Mouse (Mus musculus) hindbrain, embryonic 11.5 days (tissue): Measurements from ENCODE around the gene Rpl9-ps1. TPM values are rescaled to one million over a fixed set of nuclear protein-coding genes. Genes with fewer than 3 reads are reported as not detected.

ENCODE experiments used
- ATAC-seq: fragments of 200-750 bp; cut with Nextera tagmentation; 2 replicates; pipeline ENCODE4 v1.8.0; 2017; ENCODE audit warnings: mild to moderate bottlenecking, moderate TSS enrichment, moderate library complexity; ENCODE audit not compliant: low FRiP score
- DNase-seq: peaks from one replicate; pipeline ENCODE4 v3.0.0-alpha.2; 2015; ENCODE audit warnings: low spot score
- H3K27ac ChIP-seq: fragments of 300-500 bp; sonication (generic); 2 replicates; pipeline ENCODE4 v1.5.1; 2014; ENCODE audit warnings: mild to moderate bottlenecking, low read depth, low read length
- H3K27me3 ChIP-seq: fragments of 300-500 bp; sonication (generic); 2 replicates; pipeline ENCODE4 v1.6.1; 2014; ENCODE audit warnings: mild to moderate bottlenecking, low read length, moderate library complexity, mixed read lengths; ENCODE audit not compliant: control insufficient read depth, insufficient read depth
- H3K36me3 ChIP-seq: fragments of 300-500 bp; sonication (generic); 2 replicates; pipeline ENCODE4 v1.6.1; 2014; ENCODE audit warnings: mild to moderate bottlenecking, low read length, moderate library complexity, mixed read lengths; ENCODE audit not compliant: control insufficient read depth, insufficient read depth
- H3K4me1 ChIP-seq: fragments of 300-500 bp; sonication (generic); replicated peaks from 2 replicates; pipeline ENCODE4 v1.6.1; 2014; ENCODE audit warnings: low read length, mixed read lengths; ENCODE audit not compliant: control insufficient read depth, insufficient read depth
- H3K4me2 ChIP-seq: fragments of 300-500 bp; sonication (generic); replicated peaks from 2 replicates; pipeline ENCODE4 v1.6.1; 2014; ENCODE audit warnings: mild to moderate bottlenecking, low read depth, low read length
- H3K4me3 ChIP-seq: fragments of 300-500 bp; sonication (generic); 2 replicates; pipeline ENCODE4 v1.5.1; 2014; ENCODE audit warnings: low read depth, low read length
- H3K9ac ChIP-seq: fragments of 300-500 bp; sonication (generic); 2 replicates; pipeline ENCODE4 v1.6.1; 2014; ENCODE audit warnings: low read depth, low read length
- H3K9me3 ChIP-seq: fragments of 300-500 bp; sonication (generic); 2 replicates; pipeline ENCODE4 v1.6.1; 2016; ENCODE audit warnings: low read length; ENCODE audit not compliant: control insufficient read depth
- WGBS: fragments of 180-500 bp; shearing (Covaris S2); extraction: QIAGEN DNeasy Blood & Tissue Kit; methylation state at CpG from one replicate; pipeline ENCODE4 v1.1.7; 2014; 5-methylcytosine and 5-hydroxymethylcytosine counted together
- polyA plus RNA-seq: library from polyadenylated mRNA; unstranded; fragments of >200 nt; fragmentation: Nextera tagmentation; extraction: Ambion mirVana; gene quantifications from 2 replicates; pipeline ENCODE4 v1.2.1, GENCODE M21; 2014

Gene Rpl9-ps1
- polyA plus RNA-seq, 1 experiment from 2014 or later = not detected

- WGBS = 77% methylated on average over 2 of the region's 2 CpGs
- DNase-seq = no peak
- Histone ChIP-seq H3K9ac (no peak overlapping the region), H3K4me1 (no peaks in the 10 kb centered on the region), H3K36me3 (no peaks in the 10 kb centered on the region), H3K27me3 (no peaks in the 10 kb centered on the region), H3K4me2 (no peak overlapping the region), H3K27ac (no peak overlapping the region), H3K4me3 (no peak overlapping the region), H3K9me3 (no peaks in the 10 kb centered on the region)
- no peak for ATAC-seq
Observed at GRCm38 (mm10) chr11:83610900-83611299, 34.5 kb downstream of the Rpl9-ps1 start.

GRCm38 (mm10) chr11:83606396-83606795 is 39.0 kb downstream of the Rpl9-ps1 start:
- Histone ChIP-seq H3K9ac (no peak overlapping the region), H3K4me1 (no peaks in the 10 kb centered on the region), H3K9me3 (no peaks in the 10 kb centered on the region), H3K4me3 (no peak overlapping the region), H3K36me3 (no peaks in the 10 kb centered on the region), H3K27me3 (no peaks in the 10 kb centered on the region), H3K4me2 (no peak overlapping the region), H3K27ac (no peak overlapping the region)
- DNase-seq (no peak), ATAC-seq (no peak)
- WGBS = 50% methylated on average over 1 of the region's 1 CpGs

GRCm38 (mm10) chr11:83605535-83605934 is 39.9 kb downstream of the Rpl9-ps1 start:
- WGBS = 95% methylated on average over 3 of the region's 3 CpGs
- Histone ChIP-seq H3K4me1 (no peaks in the 10 kb centered on the region), H3K36me3 (no peaks in the 10 kb centered on the region)

GRCm38 (mm10) chr11:83604698-83605097 is 40.7 kb downstream of the Rpl9-ps1 start:
- DNase-seq (no peak), ATAC-seq (no peak)
- Histone ChIP-seq H3K9me3 (no peaks in the 10 kb centered on the region), H3K27me3 (no peaks in the 10 kb centered on the region), H3K27ac (no peak overlapping the region), H3K4me1 (no peaks in the 10 kb centered on the region), H3K9ac (no peak overlapping the region), H3K4me3 (no peak overlapping the region), H3K4me2 (no peak overlapping the region), H3K36me3 (no peaks in the 10 kb centered on the region)
- whole genome bisulfite sequencing = 94% methylated on average over 4 of the region's 4 CpGs

More at GRCm38 (mm10) chr11:83605535-83605934, 39.9 kb downstream of the Rpl9-ps1 start:
- no peaks in the 10 kb centered on the region for H3K9me3 ChIP-seq
- ATAC-seq = no peak
- H3K27me3 ChIP-seq = no peaks in the 10 kb centered on the region
- no peak overlapping the region for H3K4me3 ChIP-seq
- no peak overlapping the region for H3K9ac ChIP-seq
- H3K4me2 ChIP-seq = no peak overlapping the region
- DNase-seq = no peak
- no peak overlapping the region for H3K27ac ChIP-seq

GRCm38 (mm10) chr11:83603399-83603798 is 42.0 kb downstream of the Rpl9-ps1 start:
- Histone ChIP-seq H3K4me3 (no peak overlapping the region), H3K36me3 (no peaks in the 10 kb centered on the region), H3K27ac (no peak overlapping the region), H3K4me1 (no peaks in the 10 kb centered on the region), H3K4me2 (no peak overlapping the region), H3K27me3 (no peaks in the 10 kb centered on the region), H3K9ac (no peak overlapping the region), H3K9me3 (no peaks in the 10 kb centered on the region)
- 96% methylated on average over 3 of the region's 3 CpGs for WGBS
- no peak for DNase-seq
- no peak for ATAC-seq

- DNase-seq (no peak), ATAC-seq (no peak)
- Histone ChIP-seq H3K4me3 (no peak overlapping the region), H3K4me1 (no peaks in the 10 kb centered on the region), H3K36me3 (no peaks in the 10 kb centered on the region), H3K9ac (no peak overlapping the region), H3K27ac (no peak overlapping the region), H3K9me3 (no peaks in the 10 kb centered on the region), H3K4me2 (no peak overlapping the region), H3K27me3 (no peaks in the 10 kb centered on the region)
- WGBS = 89% methylated on average over 2 of the region's 2 CpGs
Observed at GRCm38 (mm10) chr11:83600576-83600975, 44.8 kb downstream of the Rpl9-ps1 start.

- 91% methylated on average over 3 of the region's 3 CpGs for WGBS
- DNase-seq (no peak), ATAC-seq (no peak)
- H3K27me3 ChIP-seq = no peaks in the 10 kb centered on the region
- no peaks in the 10 kb centered on the region for H3K36me3 ChIP-seq
- H3K4me1 ChIP-seq = no peaks in the 10 kb centered on the region
- no peak overlapping the region for H3K4me3 ChIP-seq
- no peak overlapping the region for H3K27ac ChIP-seq
- H3K9me3 ChIP-seq = no peaks in the 10 kb centered on the region
- H3K9ac ChIP-seq = no peak overlapping the region
- H3K4me2 ChIP-seq = no peak overlapping the region
Observed at GRCm38 (mm10) chr11:83598991-83599390, 46.4 kb downstream of the Rpl9-ps1 start.

- DNase-seq (no peak), ATAC-seq (no peak)
- no peaks in the 10 kb centered on the region for H3K9me3 ChIP-seq
- no peak overlapping the region for H3K27ac ChIP-seq
- no peak overlapping the region for H3K4me3 ChIP-seq
- no peaks in the 10 kb centered on the region for H3K36me3 ChIP-seq
- H3K4me2 ChIP-seq = no peak overlapping the region
- H3K4me1 ChIP-seq = no peaks in the 10 kb centered on the region
- H3K27me3 ChIP-seq = no peaks in the 10 kb centered on the region
- 81% methylated on average over 3 of the region's 3 CpGs for WGBS
- no peak overlapping the region for H3K9ac ChIP-seq
Observed at GRCm38 (mm10) chr11:83598207-83598837, 47.1 kb downstream of the Rpl9-ps1 start.

GRCm38 (mm10) chr11:83597796-83598195 is 47.6 kb downstream of the Rpl9-ps1 start:
- H3K27ac ChIP-seq = no peak overlapping the region
- DNase-seq (no peak), ATAC-seq (no peak)
- no peaks in the 10 kb centered on the region for H3K36me3 ChIP-seq
- H3K9me3 ChIP-seq = no peaks in the 10 kb centered on the region
- no peak overlapping the region for H3K4me3 ChIP-seq
- H3K4me2 ChIP-seq = no peak overlapping the region
- H3K27me3 ChIP-seq = no peaks in the 10 kb centered on the region
- H3K9ac ChIP-seq = no peak overlapping the region
- H3K4me1 ChIP-seq = no peaks in the 10 kb centered on the region
- 88% methylated on average over 7 of the region's 7 CpGs for WGBS
